Mouse (Mus musculus) cerebral cortex, adult 2 months (tissue): Measurements from ENCODE around the gene Smad3.

Experiments used
- WGBS: fragments of 180-500 bp; shearing (Covaris S2); methylation state at CpG from one replicate; pipeline ENCODE4 v1.1.7; 2018; 5-methylcytosine and 5-hydroxymethylcytosine counted together

The Smad3 gene

GRCm38 (mm10) chr9:63772452-63772851 is 14.7 kb upstream of the Smad3 start:
- 68% methylated on average over 10 of the region's 10 CpGs for WGBS

GRCm38 (mm10) chr9:63771676-63772075 is 13.9 kb upstream of the Smad3 start:
- 70% methylated on average over 5 of the region's 5 CpGs for WGBS

GRCm38 (mm10) chr9:63761367-63762094 is 3.7 kb upstream of the Smad3 start:
- WGBS, result 74% methylated on average over 8 of the region's 8 CpGs

GRCm38 (mm10) chr9:63760783-63761182 is 3.0 kb upstream of the Smad3 start:
- 98% methylated on average over 7 of the region's 7 CpGs for WGBS

- 96% methylated on average over 7 of the region's 7 CpGs for WGBS
These were observed 2.4 kb upstream of the Smad3 start for GRCm38 (mm10) chr9:63759973-63760722.

- WGBS, result 35% methylated on average over 23 of the region's 23 CpGs
These were observed 1.0 kb upstream of the Smad3 start for GRCm38 (mm10) chr9:63758641-63759391.

GRCm38 (mm10) chr9:63757462-63757772 is 377 bp downstream of the Smad3 start:
- under 1% methylated on average over 26 of the region's 26 CpGs for WGBS

GRCm38 (mm10) chr9:63756581-63757461 is 973 bp downstream of the Smad3 start:
- WGBS, result 3% methylated on average over 47 of the region's 47 CpGs

- WGBS, result 25% methylated on average over 15 of the region's 15 CpGs
These were observed 1.9 kb downstream of the Smad3 start for GRCm38 (mm10) chr9:63755671-63756543.

- WGBS, result 26% methylated on average over 23 of the region's 23 CpGs
These were observed 3.0 kb downstream of the Smad3 start for GRCm38 (mm10) chr9:63754556-63755510.

GRCm38 (mm10) chr9:63754039-63754438 is 3.8 kb downstream of the Smad3 start:
- WGBS, result 77% methylated on average over 5 of the region's 5 CpGs

- 83% methylated on average over 8 of the region's 8 CpGs for whole genome bisulfite sequencing
These were observed 4.4 kb downstream of the Smad3 start for GRCm38 (mm10) chr9:63753359-63753758.

GRCm38 (mm10) chr9:63752576-63752975 is 5.2 kb downstream of the Smad3 start:
- 81% methylated on average over 7 of the region's 7 CpGs for WGBS

- 87% methylated on average over 4 of the region's 4 CpGs for WGBS
These were observed 6.5 kb downstream of the Smad3 start for GRCm38 (mm10) chr9:63751325-63751724.

- 62% methylated on average over 10 of the region's 10 CpGs for WGBS
These were observed 7.3 kb downstream of the Smad3 start for GRCm38 (mm10) chr9:63750360-63750974.

- 56% methylated on average over 15 of the region's 15 CpGs for WGBS
These were observed 8.4 kb downstream of the Smad3 start for GRCm38 (mm10) chr9:63749296-63749915.

GRCm38 (mm10) chr9:63747645-63748295 is 10.0 kb downstream of the Smad3 start:
- WGBS, result 76% methylated on average over 9 of the region's 9 CpGs

GRCm38 (mm10) chr9:63746980-63747379 is 10.8 kb downstream of the Smad3 start:
- WGBS, result 82% methylated on average over 3 of the region's 3 CpGs
